Mouse (Mus musculus): ENCODE results near the gene Agbl2. TPM values are rescaled to one million over a fixed set of nuclear protein-coding genes. Genes with fewer than 3 reads are reported as not detected.

Gene Agbl2
- total and polyA plus RNA-seq, 2 experiments from 2014 or later = 0.39 to 1.1 TPM

DNA sequence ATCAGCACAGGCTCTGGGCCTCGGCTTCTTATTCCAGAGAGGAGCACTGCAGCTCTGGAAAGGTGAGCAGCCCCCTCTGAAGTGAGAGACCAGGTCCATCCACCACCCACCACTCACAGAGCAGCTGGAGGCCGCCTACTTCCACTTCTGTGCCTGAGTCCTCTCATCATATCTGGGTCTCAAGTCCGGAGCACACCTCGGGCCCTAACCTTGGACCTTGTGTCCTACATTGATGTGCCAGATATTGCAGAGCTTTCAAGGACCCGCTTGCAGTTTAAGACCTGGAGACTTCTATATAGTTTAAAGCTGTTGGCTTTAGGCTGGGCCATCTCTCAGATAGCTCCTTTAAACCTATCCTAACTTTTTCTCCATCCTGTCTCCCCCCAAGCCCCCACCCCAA lies 51.0 kb downstream of the Agbl2 start:
- H3K36me3 ChIP-seq (ENCODE audit: insufficient read depth, low read length) = no peaks in the 10 kb centered on the region
- no peak overlapping the region for H3K9ac ChIP-seq (replicated peaks; ENCODE audit: low read length, poor library complexity, severe bottlenecking)
- H3K4me3 ChIP-seq (ENCODE audit: low read depth, low read length) = no peak overlapping the region
- 80% methylated on average over 5 of the region's 5 CpGs for WGBS
- H3K27ac ChIP-seq (ENCODE audit: low read depth, low read length) = no peak overlapping the region
- H3K4me2 ChIP-seq (ENCODE audit: low read depth, low read length, poor library complexity, severe bottlenecking) = no peak overlapping the region
- H3K9me3 ChIP-seq (ENCODE audit: low read length) = no peaks in the 10 kb centered on the region
- no peak for DNase-seq (ENCODE audit: low spot score)
- H3K4me1 ChIP-seq (ENCODE audit: insufficient read depth, low read length) = no peaks in the 10 kb centered on the region
- no peaks in the 10 kb centered on the region for H3K27me3 ChIP-seq (ENCODE audit: insufficient read depth, low read length)
- TF ChIP-seq CTCF (IDR thresholded peaks at IDR 0.05) = no peak
- ATAC-seq (ENCODE audit: low FRiP score) = no peak

DNA sequence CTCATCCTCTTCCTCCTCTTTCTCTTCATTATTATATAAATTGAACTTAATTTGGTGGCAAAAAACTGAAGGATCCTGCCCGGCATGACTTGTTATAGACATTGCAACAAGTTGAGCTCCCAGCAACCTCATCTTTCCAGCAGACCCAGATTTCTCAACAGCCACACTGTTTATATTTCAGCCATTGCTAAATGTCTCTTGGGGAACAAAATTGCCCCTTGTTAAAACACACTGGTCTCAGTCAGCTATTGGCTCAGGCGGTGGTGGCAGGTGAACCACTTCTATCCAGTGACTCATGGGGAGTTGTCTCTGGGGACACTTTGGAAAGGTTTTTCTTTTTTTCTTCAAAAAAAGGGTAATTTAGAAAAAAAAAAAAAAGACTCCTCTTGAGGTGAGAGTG lies 56.1 kb downstream of the Agbl2 start:
- H3K4me2 ChIP-seq (ENCODE audit: low read depth, low read length, poor library complexity, severe bottlenecking) = no peak overlapping the region
- H3K27ac ChIP-seq (ENCODE audit: low read depth, low read length) = no peak overlapping the region
- no peaks in the 10 kb centered on the region for H3K4me1 ChIP-seq (ENCODE audit: insufficient read depth, low read length)
- H3K4me3 ChIP-seq (ENCODE audit: low read depth, low read length) = no peak overlapping the region
- ATAC-seq (ENCODE audit: low FRiP score) (no peak), DNase-seq (ENCODE audit: low spot score) (no peak)
- H3K27me3 ChIP-seq (ENCODE audit: insufficient read depth, low read length) = no peaks in the 10 kb centered on the region
- H3K9me3 ChIP-seq (ENCODE audit: low read length) = no peaks in the 10 kb centered on the region
- H3K36me3 ChIP-seq (ENCODE audit: insufficient read depth, low read length) = no peaks in the 10 kb centered on the region
- 93% methylated on average over 2 of the region's 2 CpGs for WGBS
- TF ChIP-seq CTCF (IDR thresholded peaks at IDR 0.05) = no peak
- no peak overlapping the region for H3K9ac ChIP-seq (replicated peaks; ENCODE audit: low read length, poor library complexity, severe bottlenecking)

DNA sequence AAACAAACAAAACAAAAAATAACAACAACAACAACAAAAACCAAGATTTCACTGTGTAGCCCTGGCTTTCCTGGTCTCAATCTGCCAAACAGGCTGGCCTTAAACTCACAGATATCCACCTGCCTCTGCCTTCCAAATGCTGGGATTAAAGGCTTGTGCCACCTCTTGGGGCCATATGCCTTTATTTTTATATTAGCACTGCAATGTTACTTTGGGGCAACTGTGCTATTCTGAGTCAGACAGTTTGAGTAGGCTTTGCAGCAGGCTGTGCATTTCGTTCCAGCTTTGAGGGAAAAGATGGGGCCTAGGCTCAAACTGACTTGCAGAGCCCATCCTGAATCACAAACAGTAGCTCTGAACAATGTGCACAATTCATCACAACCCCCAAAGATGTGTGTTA lies 61.1 kb downstream of the Agbl2 start:
- DNase-seq (ENCODE audit: low spot score) (no peak), ATAC-seq (ENCODE audit: low FRiP score) (no peak)
- WGBS = 76% methylated on average over 1 of the region's 1 CpGs
- no peak overlapping the region for H3K9ac ChIP-seq (replicated peaks; ENCODE audit: low read length, poor library complexity, severe bottlenecking)
- H3K4me3 ChIP-seq (ENCODE audit: low read depth, low read length) = no peak overlapping the region
- no peaks in the 10 kb centered on the region for H3K27me3 ChIP-seq (ENCODE audit: insufficient read depth, low read length)
- no peak overlapping the region for H3K27ac ChIP-seq (ENCODE audit: low read depth, low read length)
- no peaks in the 10 kb centered on the region for H3K9me3 ChIP-seq (ENCODE audit: low read length)
- 0 out of 2 replicates have a peak, but pooled peaks cover 7% of the 10 kb centered on the region for H3K4me1 ChIP-seq (ENCODE audit: insufficient read depth, low read length)
- no peak overlapping the region for H3K4me2 ChIP-seq (ENCODE audit: low read depth, low read length, poor library complexity, severe bottlenecking)
- no peaks in the 10 kb centered on the region for H3K36me3 ChIP-seq (ENCODE audit: insufficient read depth, low read length)
- no peak for TF ChIP-seq CTCF (IDR thresholded peaks at IDR 0.05)

DNA sequence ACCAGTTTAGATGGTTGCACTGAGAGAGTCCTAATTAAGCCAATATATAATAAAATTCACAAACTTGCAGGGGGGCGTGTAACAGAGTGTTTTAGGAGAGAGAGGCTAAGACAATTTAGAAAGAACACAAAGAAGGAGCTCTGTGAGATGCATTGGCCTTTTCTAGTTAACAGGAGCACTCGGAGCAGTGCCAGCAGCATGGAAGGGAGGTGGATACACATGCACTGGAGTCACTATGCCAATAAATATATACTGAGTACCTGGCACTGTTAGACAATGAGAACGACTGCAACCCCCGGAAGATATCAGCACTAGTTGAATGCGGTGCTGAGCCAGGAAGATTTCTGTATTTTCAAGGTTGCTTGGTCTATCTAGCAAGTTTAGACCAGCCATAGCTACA lies 61.7 kb downstream of the Agbl2 start:
- Histone ChIP-seq H3K4me2 (ENCODE audit: low read depth, low read length, poor library complexity, severe bottlenecking) (no peak overlapping the region), H3K4me1 (ENCODE audit: insufficient read depth, low read length) (0 out of 2 replicates have a peak, but pooled peaks cover 7% of the 10 kb centered on the region), H3K36me3 (ENCODE audit: insufficient read depth, low read length) (no peaks in the 10 kb centered on the region), H3K27ac (ENCODE audit: low read depth, low read length) (no peak overlapping the region), H3K9ac (replicated peaks; ENCODE audit: low read length, poor library complexity, severe bottlenecking) (no peak overlapping the region), H3K9me3 (ENCODE audit: low read length) (no peaks in the 10 kb centered on the region), H3K27me3 (ENCODE audit: insufficient read depth, low read length) (no peaks in the 10 kb centered on the region), H3K4me3 (ENCODE audit: low read depth, low read length) (no peak overlapping the region)
- DNase-seq (ENCODE audit: low spot score) (no peak), ATAC-seq (ENCODE audit: low FRiP score) (no peak)
- WGBS = 76% methylated on average over 5 of the region's 5 CpGs
- TF ChIP-seq CTCF (IDR thresholded peaks at IDR 0.05) = no peak

DNA sequence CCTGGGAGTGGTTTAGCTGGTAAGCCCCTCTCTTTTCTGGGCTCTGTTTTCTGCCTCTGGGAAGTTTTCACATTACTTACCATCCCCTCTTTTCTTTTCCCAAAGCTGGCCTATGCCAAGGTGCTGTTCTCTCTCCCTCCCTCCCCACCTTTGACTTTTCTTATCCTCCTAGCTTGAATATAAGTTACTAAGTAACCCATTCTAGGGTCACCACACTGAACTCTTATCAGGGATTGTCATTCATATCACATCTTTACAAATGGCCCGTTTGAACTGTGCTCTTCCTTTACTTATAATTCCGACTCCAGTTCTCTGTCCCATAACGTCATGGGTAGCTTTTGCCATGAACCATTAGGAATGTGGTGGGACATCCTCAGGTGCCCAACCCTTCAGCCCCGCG lies 62.7 kb downstream of the Agbl2 start:
- TF ChIP-seq CTCF (IDR thresholded peaks at IDR 0.05) = no peak
- Histone ChIP-seq H3K4me2 (ENCODE audit: low read depth, low read length, poor library complexity, severe bottlenecking) (no peak overlapping the region), H3K36me3 (ENCODE audit: insufficient read depth, low read length) (no peaks in the 10 kb centered on the region), H3K27ac (ENCODE audit: low read depth, low read length) (no peak overlapping the region), H3K4me1 (ENCODE audit: insufficient read depth, low read length) (0 out of 2 replicates have a peak, but pooled peaks cover 7% of the 10 kb centered on the region), H3K27me3 (ENCODE audit: insufficient read depth, low read length) (no peaks in the 10 kb centered on the region), H3K9ac (replicated peaks; ENCODE audit: low read length, poor library complexity, severe bottlenecking) (no peak overlapping the region), H3K9me3 (ENCODE audit: low read length) (no peaks in the 10 kb centered on the region), H3K4me3 (ENCODE audit: low read depth, low read length) (no peak overlapping the region)
- DNase-seq (ENCODE audit: low spot score) (no peak), ATAC-seq (ENCODE audit: low FRiP score) (no peak)
- 87% methylated on average over 5 of the region's 5 CpGs for WGBS

DNA sequence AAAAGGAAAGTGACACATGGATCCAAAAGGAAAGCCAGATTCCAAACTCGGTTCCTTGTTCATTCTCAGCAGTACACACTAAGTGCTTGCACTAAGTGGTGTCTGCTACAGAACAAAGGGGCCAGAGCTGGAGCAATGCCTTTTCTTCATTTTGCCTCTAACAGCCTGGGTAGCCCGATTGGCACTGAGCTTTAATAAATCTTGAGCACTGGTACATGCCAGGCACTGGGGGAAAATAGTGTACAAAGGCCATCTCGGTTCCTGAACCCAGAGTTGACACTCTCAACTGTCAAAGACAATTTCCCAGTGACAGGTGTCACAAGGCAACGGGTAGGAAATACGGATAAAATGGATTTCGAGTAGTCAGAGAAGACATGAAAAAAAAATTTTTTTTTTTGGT lies 63.6 kb downstream of the Agbl2 start:
- TF ChIP-seq CTCF (IDR thresholded peaks at IDR 0.05) = no peak
- Histone ChIP-seq H3K27ac (ENCODE audit: low read depth, low read length) (peak overlapping the region; percentile 97), H3K9me3 (ENCODE audit: low read length) (no peaks in the 10 kb centered on the region), H3K4me3 (ENCODE audit: low read depth, low read length) (peak overlapping the region; percentile 87; the same call in 1 of the 2 replicates), H3K4me1 (ENCODE audit: insufficient read depth, low read length) (0 out of 2 replicates have a peak, but pooled peaks cover 7% of the 10 kb centered on the region), H3K4me2 (ENCODE audit: low read depth, low read length, poor library complexity, severe bottlenecking) (peak overlapping the region; percentile 63), H3K9ac (replicated peaks; ENCODE audit: low read length, poor library complexity, severe bottlenecking) (peak overlapping the region; percentile 92; the same call in 1 of the 2 replicates), H3K36me3 (ENCODE audit: insufficient read depth, low read length) (no peaks in the 10 kb centered on the region), H3K27me3 (ENCODE audit: insufficient read depth, low read length) (no peaks in the 10 kb centered on the region)
- 42% methylated on average over 6 of the region's 6 CpGs for WGBS
- ATAC-seq (ENCODE audit: low FRiP score) = no peak
- no peak for DNase-seq (ENCODE audit: low spot score)
